Mouse (Mus musculus) ES-E14 (cell line): ENCODE results near the gene Vps26c. TPM values are rescaled to one million over a fixed set of nuclear protein-coding genes. Genes with fewer than 3 reads are reported as not detected.

Experiments used
- DNase-seq: peaks from one replicate; pipeline ENCODE4 v3.0.0-alpha.2; 2013; ENCODE audit warnings: low read depth, low spot score
- H3K27ac ChIP-seq: 2 replicates; pipeline ENCODE4 v1.5.1; 2012; ENCODE audit warnings: low read depth, mild to moderate bottlenecking, low read length, moderate library complexity, mixed read lengths; ENCODE audit not compliant: poor library complexity, insufficient read depth, severe bottlenecking
- H3K36me3 ChIP-seq: 2 replicates; pipeline ENCODE4 v1.6.1; 2012; ENCODE audit warnings: mild to moderate bottlenecking, low read length, moderate library complexity, mixed read lengths; ENCODE audit not compliant: control insufficient read depth, poor library complexity, insufficient read depth, severe bottlenecking
- H3K4me1 ChIP-seq, 2 experiments: fragments of 150-350 bp in 1 of 2; sonication (generic) in 1 of 2; 2 replicates each; pipeline ENCODE4 v1.6.1; 2012; ENCODE audit warnings: low read length in 2 of 2, mild to moderate bottlenecking in 1 of 2, mixed read lengths in 1 of 2; ENCODE audit not compliant: control insufficient read depth in 2 of 2, insufficient read depth in 2 of 2, poor library complexity in 1 of 2
- H3K4me3 ChIP-seq, 2 experiments: fragments of 150-350 bp in 1 of 2; sonication (generic) in 1 of 2; 2 replicates each; pipeline ENCODE4 v1.5.1; 2012; ENCODE audit warnings: low read length in 2 of 2, low read depth in 1 of 2, mild to moderate bottlenecking in 1 of 2, mixed read lengths in 1 of 2; ENCODE audit not compliant: insufficient read depth in 1 of 2, poor library complexity in 1 of 2, severe bottlenecking in 1 of 2
- H3K9ac ChIP-seq: 2 replicates; pipeline ENCODE4 v1.6.1; 2012; ENCODE audit warnings: low read depth, mild to moderate bottlenecking, low read length, mixed read lengths; ENCODE audit not compliant: poor library complexity, insufficient read depth, severe bottlenecking
- H3K9me3 ChIP-seq: fragments of 150-350 bp; sonication (generic); 2 replicates; pipeline ENCODE4 v1.6.1; 2012; ENCODE audit warnings: low read depth, mild to moderate bottlenecking, low read length; ENCODE audit not compliant: control insufficient read depth, insufficient read depth
- CHD2 ChIP-seq: IDR thresholded peaks from 2 replicates; pipeline ENCODE4 v1.6.1; 2014; ENCODE audit warnings: mild to moderate bottlenecking, low read depth, low read length, inconsistent platforms
- HCFC1 ChIP-seq: IDR thresholded peaks from 2 replicates; pipeline ENCODE4 v1.6.1; 2012; ENCODE audit warnings: low read length, inconsistent platforms, borderline replicate concordance; ENCODE audit not compliant: insufficient read depth
- MAFK ChIP-seq: IDR thresholded peaks from 2 replicates; pipeline ENCODE4 v1.6.1; 2014; ENCODE audit warnings: mild to moderate bottlenecking, low read depth, low read length, inconsistent platforms; ENCODE audit not compliant: insufficient read depth
- ZC3H11A ChIP-seq: IDR thresholded peaks from 2 replicates; pipeline ENCODE4 v1.6.1; 2012; ENCODE audit warnings: low read depth, mild to moderate bottlenecking, inconsistent platforms, low read length, borderline replicate concordance
- ZNF384 ChIP-seq: IDR thresholded peaks from 2 replicates; pipeline ENCODE4 v1.6.1; 2012; ENCODE audit warnings: low read depth, low read length, inconsistent platforms
- in situ Hi-C, 2 experiments: fragments of 600-800 bp; cut with MboI; formaldehyde crosslinking; loops; one replicate each; pipeline ENCODE4 v1.15.1; 2025; ENCODE audit warnings: low sequenced_read_pairs in 2 of 2, inconsistent platforms in 1 of 2; ENCODE audit not compliant: unreplicated experiment in 2 of 2
- total RNA-seq: library from RNA; depleted of rRNA; stranded (reverse); fragments of 300-350 nt; gene quantifications from 2 replicates; pipeline ENCODE4 v1.2.3, GENCODE M21; 2012

Vps26c gene
- total RNA-seq, 1 experiment = 28.7 TPM

DNA sequence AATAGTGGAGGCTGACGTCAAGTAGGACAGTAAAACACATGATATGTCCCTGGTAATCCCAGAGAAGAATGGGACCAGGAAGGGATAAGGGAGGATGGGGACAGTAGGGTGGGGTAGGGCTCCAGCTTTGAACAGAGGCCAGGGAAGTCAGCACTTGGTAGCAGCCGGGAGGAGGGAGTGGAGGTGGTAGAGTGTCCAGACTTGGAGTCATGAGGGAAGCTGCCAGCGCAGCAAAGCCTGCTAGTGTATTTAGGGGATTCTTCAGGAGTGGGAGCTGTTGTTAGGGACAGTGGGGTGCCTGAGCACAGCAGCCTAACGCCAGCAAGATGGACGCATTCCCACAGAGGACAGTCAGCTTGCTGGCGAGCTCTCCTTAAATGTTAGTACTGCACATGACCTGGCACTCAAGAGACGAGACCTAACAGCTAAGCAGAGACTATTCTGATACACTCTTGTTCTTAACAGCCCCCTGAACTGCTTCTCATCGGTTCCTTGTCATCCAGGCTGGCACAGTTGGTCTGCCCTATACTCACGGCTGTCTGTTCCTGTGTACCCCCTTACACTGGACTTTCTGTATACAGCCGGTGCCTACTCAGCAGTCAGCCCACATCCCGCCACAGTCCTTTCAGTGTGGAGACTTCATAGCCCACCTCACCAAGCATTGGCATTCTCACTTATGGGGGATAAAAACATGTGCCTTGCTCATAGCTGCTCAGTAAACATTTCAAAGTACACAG, 53.4 kb downstream of the Vps26c start:
- H3K36me3 ChIP-seq = peaks cover 9% of the 10 kb centered on the region
- in situ Hi-C loops = no loop called here

DNA sequence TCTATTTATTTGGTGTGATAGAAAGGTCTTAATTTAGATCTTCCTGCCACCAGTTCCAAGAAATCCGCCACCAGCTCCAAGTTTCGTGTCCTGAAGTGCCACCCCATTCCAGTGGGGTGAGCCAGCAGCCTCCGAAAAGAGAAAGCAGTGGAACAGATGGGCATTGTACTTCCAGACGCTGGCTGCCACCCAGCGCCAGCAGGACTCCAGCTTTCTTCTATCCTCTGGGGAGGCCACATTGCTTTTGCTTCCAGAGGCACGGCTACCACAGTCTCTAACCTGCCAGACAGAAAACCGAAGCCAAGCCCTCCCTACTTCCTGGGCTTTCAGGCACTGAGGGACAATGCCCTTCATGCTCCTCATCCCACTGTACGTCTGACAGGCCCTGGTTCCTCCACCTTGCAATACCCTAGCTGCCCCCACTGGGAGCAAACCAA, 54.1 kb downstream of the Vps26c start:
- in situ Hi-C loops = no loop called here
- Histone ChIP-seq H3K4me3 (no peak overlapping the region), H3K9ac (no peak overlapping the region), H3K27ac (no peak overlapping the region), H3K36me3 (peaks cover 16% of the 10 kb centered on the region), H3K4me1 (peaks cover 2 to 5% of the 10 kb centered on the region in 2 experiments; a peak in 3 of 4 replicates), H3K9me3 (no peaks in the 10 kb centered on the region)
- TF ChIP-seq CHD2 = no peak
- TF ChIP-seq HCFC1 = no peak
- no peak for TF ChIP-seq ZC3H11A
- TF ChIP-seq MAFK = no peak
- TF ChIP-seq ZNF384 = no peak
- no peak for DNase-seq

More for the DNA sequence above, 53.4 kb downstream of the Vps26c start:
- no peak for DNase-seq
- H3K4me3 ChIP-seq = no peak overlapping the region
- no peak overlapping the region for H3K27ac ChIP-seq
- H3K9ac ChIP-seq = no peak overlapping the region
- TF ChIP-seq CHD2 (no peak), MAFK (no peak)
- peaks cover 2 to 5% of the 10 kb centered on the region in 2 experiments; a peak in 3 of 4 replicates for H3K4me1 ChIP-seq
- H3K9me3 ChIP-seq = no peaks in the 10 kb centered on the region

DNA sequence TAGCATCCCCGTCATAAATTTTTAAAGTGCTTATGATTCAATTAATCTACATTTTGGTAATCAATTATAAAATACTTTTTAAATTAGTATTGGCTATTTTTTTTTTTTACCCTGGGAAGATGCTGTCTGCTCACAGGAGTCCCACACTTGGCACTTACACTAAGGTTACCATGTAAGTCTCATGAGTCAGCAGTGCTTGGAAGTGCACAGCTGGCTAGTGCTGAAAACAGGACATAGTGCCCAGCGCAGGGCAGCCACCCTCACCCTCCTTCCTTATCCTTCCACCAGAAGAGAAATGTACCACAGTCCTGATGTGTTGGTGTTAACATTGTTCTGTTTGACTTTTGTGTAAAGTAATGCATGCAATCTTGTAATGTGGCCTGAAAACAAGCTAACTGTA, 58.2 kb downstream of the Vps26c start:
- H3K9ac ChIP-seq = no peak overlapping the region
- H3K27ac ChIP-seq = no peak overlapping the region
- no peak for DNase-seq
- in situ Hi-C loops = no loop called here
- no peak overlapping the region for H3K4me3 ChIP-seq
- TF ChIP-seq MAFK (no peak), ZNF384 (no peak), ZC3H11A (no peak), HCFC1 (no peak), CHD2 (no peak)
- H3K9me3 ChIP-seq = no peaks in the 10 kb centered on the region
- peaks cover 2 to 5% of the 10 kb centered on the region in 2 experiments; a peak in 3 of 4 replicates for H3K4me1 ChIP-seq
- H3K36me3 ChIP-seq = peaks cover 31% of the 10 kb centered on the region

DNA sequence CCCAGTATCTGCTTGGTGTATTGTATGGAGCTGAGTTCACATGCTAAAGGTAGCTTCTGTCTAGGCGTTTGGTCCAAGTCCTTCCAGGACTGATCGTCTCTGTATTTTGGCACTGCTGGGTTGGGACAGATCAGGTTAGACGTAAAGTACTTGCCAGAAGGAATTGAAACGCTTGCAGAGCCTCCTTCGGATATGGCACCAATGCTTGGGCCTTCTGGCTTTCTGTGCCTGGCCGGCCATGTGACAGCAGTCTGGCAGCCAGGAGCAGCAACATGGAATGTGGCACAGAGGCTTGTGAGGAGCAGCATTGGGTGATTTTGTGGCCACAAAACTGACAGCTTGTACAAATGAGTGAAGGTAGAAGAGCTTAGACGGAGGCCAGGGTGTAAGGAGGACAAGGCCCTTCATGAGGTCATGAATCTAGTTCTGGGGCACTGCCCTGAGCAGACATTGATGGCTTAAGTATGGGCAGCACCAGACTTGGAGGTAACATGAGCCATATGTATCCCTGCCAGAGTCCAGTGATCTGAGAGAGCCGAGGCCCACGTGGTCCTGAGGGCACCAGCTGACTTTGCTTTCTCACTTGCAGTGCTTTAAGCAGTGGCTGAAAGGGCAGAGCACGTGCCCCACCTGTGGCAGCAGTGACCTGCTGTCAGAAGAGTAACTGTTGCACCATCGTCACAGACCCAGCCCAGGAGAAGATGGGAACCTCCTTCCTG, 59.1 kb downstream of the Vps26c start:
- DNase-seq = no peak
- in situ Hi-C loops = no loop called here
- H3K36me3 ChIP-seq = peaks cover 32% of the 10 kb centered on the region
- no peak for TF ChIP-seq ZNF384
- no peak for TF ChIP-seq MAFK
- no peak for TF ChIP-seq ZC3H11A
- no peak for TF ChIP-seq HCFC1
- TF ChIP-seq CHD2 = no peak
- peaks cover 2 to 5% of the 10 kb centered on the region in 2 experiments; a peak in 3 of 4 replicates for H3K4me1 ChIP-seq
- H3K9me3 ChIP-seq = no peaks in the 10 kb centered on the region
- H3K27ac ChIP-seq = no peak overlapping the region
- no peak overlapping the region for H3K9ac ChIP-seq
- H3K4me3 ChIP-seq = no peak overlapping the region
